Mouse (Mus musculus) urinary bladder, postnatal 36 days (tissue): Measurements from ENCODE around the gene Tshz2.

ENCODE experiments used
- DNase-seq, 2 experiments: peaks; one replicate each; pipeline ENCODE4 v3.0.0; 2022; ENCODE audit warnings: low spot score in 2 of 2, mixed read lengths in 1 of 2

Gene Tshz2

DNA sequence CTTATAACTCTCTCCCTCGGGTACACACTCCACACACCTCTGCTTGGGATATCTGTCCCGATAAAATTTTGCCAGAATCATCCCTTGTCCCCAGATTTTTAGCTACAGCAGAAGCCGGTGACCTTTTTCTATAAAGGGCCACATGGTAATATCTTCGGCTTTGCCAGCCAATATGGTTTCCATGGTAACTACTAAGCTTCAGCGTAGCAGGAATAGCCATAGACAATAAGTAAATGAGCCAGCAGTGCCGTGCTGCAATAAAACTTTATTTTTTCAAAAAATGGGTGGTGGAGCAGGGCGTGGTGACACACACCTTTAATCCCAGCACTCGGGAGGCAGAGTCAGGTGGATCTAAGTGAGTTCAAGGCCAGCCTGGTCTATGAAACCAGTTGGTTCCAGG, 370.9 kb downstream of the Tshz2 start:
- no peak for DNase-seq

DNA sequence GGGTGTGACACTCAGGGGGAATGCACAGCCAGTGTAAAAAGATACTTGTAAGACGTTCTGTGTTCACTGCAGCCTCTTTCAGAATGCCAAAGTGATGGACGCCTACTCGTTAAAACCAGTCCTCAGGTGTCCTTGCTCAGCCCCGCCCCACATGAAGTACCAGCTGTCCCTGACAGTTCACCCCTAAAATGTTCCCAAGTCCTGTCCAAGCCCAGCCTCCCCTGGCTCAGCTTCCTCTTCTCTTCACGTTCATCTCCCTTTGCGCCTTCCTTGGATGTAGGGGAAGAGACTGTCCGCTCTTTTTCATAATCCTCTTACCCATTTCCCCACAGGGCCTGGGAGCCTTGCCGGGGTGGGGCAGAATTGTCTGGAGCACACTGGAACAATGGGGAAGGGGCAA, 374.0 kb downstream of the Tshz2 start:
- peak in 1 of 2 experiments; percentile 46 for DNase-seq

DNA sequence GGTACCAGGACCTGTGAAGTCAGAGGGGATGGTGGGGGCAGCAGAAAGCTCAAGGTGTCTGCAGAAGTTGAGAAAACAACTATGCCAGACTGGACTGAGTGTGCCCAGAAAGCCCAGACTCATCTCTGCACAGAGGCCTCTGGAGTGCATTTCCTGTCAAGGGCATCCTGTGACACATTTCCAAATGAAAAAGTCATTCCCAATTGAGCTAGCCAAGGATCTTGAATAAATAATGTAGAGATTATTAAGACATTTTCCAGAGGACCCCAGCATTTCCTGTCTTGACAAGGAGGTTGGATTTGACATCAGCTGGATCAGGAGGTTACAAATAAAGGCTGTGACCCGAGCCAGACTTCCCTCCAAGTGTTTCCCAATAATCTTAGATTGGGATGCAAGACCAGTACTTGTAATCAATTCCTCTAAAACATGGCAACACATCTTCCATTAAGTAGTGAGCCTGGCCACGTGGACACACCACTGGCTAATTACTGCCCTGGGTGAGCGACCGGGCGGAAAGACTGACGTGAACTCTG, 374.7 kb downstream of the Tshz2 start:
- no peak for DNase-seq

DNA sequence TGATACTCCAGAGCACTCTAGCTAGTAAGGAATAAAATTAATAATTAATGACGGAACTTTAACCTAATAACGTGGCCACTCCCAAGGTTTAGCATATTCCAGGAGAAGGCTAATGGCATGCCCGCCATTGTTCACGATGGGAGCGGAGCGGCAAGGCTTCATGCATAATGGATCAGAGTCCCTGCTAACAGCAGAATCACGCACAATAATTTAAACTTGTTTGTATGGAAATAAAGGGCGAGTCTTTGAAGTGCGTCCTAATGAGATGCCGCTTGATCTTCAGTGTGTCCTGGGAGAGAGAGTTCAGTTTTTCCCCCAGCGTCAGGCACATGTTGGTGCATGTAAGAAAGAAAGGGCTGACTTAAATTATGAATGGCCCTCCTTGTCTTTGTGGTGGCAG, 376.9 kb downstream of the Tshz2 start:
- no peak for DNase-seq

DNA sequence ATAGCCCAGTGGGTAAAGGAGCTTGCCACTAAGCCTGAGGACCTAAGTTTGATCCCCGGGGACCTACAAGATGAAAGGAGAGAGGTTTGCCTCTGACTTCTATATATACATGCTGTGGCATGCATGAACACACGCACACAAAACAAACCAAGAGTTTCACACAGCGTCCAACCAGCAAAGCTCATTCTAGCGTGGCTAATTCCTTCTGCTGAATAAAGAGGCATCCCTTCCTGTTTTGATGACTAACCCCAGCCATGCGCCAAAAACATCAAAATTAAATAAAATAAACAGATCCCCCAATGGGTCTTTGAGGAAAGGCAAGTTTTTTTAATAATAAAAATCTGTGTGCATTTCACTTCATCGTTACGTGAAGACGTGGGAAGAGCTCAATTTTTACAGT, 379.0 kb downstream of the Tshz2 start:
- no peak for DNase-seq

DNA sequence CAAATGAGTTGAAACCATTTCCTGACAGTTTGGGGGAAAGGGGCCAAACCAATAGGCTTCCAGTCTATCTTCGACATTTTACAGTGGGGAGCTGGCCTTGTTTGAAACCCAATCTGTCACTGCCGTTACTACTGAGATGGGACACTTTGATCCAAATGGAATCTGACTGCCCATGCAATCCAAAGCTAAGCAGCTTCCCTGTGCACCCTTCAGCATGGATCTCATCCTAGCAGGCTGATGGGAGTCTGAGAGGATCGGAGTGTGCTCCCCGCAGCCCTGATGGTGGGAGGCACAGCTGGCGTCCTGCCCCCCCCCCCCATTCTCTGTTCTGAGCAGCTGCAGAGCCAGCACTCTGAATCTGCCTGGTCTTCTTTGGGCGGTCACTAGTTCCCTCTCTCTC, 384.5 kb downstream of the Tshz2 start:
- no peak for DNase-seq

GRCm38 (mm10) chr2:170017926-170018325, 385.1 kb downstream of the Tshz2 start:
- DNase-seq: no peak

- DNase-seq: no peak
Measured at GRCm38 (mm10) chr2:170022953-170023352, 390.1 kb downstream of the Tshz2 start.

GRCm38 (mm10) chr2:170023741-170024140, 390.9 kb downstream of the Tshz2 start:
- no peak for DNase-seq

DNA sequence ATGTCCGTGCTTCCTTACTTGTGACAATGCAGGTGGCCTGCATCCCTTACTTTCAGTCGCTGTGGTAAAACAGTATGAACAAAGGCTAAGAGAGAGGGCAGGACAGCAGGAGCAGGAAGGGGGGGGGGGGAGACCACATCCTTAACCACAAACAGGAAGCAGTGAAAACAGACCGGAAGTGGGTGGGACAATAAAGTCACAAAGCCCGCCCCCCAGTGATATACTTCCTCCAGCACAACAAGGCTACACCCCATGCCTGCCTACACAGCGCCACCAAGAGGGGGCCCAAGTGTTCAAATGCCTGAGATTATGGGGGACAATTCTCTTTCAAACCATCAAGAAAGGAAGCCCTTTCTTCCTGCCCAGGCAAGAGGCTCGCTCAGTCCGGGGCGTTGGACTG, 392.1 kb downstream of the Tshz2 start:
- no peak for DNase-seq

GRCm38 (mm10) chr2:170025896-170026295, 393.1 kb downstream of the Tshz2 start:
- DNase-seq: no peak

DNA sequence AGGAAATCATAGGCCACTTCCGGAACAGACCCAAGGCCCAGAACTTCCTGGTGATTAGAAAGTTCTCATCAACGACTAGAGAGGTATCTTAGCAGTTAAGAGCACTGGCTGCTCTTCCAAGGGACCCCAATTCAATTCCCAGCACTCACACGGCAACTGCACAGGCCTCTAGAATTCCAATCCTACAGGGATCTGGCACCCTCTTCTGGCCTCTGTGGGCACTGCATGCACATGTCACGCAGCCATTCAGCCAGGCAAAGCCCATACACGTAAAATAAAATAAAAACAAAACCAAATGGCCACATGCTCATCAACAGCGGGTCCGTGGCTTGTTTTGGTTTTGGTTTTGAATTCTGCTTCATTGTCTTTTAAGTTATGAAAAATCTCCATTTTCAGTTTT, 395.0 kb downstream of the Tshz2 start:
- DNase-seq: no peak

DNA sequence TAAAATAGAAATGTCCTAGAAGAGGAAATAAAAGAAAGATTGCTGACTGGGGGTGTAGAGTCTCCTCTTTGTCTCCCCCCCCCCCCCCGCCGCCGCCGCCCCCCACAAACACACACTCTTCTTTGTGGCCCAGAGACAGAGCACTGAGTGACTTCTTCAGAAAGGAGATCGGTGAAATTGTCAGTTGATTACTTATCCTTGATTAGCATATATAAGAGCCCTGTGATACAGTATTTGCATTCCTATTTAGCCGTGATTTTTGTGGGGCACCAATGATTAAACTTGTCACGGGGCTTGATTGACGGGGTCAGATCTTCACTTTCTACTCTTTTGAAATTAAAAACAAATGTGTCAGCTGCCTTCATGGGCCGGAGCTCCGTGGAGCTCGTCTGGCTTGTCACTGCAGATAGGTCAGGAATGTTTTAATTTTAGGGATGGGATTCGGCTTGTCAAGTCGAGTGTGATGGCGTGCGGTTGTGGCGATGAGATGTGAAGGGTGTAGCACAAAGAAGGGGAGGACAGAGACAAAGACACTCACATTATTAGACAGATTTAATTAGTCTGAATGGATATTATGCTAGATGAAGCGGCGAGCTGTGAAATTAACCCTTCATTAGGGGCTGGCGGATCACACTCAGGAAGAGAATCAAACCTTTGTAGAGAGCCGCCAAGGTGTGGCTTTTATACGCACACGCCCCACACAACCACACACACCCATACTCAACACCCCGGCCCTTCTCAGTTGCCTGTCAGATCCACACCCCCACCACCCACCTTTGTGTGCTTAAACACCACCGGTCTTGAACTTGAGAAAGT, 395.9 kb downstream of the Tshz2 start:
- DNase-seq: no peak

GRCm38 (mm10) chr2:170029304-170029856, 396.6 kb downstream of the Tshz2 start:
- DNase-seq: no peak

GRCm38 (mm10) chr2:170031226-170031625, 398.4 kb downstream of the Tshz2 start:
- DNase-seq: no peak

- no peak for DNase-seq
Measured at GRCm38 (mm10) chr2:170031872-170032271, 399.1 kb downstream of the Tshz2 start.

DNA sequence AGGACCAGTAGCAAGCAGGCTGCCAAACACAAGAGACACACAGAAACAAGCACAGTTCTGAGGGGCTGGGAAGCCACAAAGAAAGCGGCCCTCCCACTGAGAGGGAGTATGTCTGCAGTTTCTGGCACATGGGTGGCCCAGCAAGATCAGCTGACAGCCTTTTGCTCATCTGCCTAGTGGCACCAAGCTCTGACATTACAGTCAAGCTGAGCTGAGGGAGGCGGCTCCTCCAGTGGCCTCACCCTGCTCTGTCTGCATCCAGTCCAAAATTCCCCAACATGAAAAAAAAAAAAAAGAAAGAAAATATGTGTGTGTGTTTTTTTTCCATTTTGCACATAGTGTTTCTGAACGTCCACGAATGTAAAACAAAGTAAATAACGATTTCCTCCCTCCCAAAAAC, 400.4 kb downstream of the Tshz2 start:
- no peak for DNase-seq

DNA sequence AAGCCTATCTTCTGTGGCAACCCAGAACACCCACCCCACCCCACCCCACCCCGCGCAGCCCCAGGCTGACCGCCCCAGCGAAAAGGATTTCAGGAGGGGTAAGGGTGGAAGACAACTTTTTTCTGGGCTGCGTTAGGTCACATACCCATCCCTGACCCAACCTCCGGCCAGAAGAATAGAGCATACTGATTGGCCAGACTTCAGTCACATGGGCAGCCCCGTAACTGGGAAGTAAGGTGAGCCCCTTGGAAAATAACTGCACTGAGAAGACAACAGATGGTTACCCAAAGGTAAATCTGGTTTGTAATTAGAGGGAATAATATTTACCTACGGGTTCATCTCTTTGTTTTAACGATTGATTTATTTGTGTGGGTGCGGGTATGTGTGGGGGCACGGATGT, 402.0 kb downstream of the Tshz2 start:
- DNase-seq: no peak

- DNase-seq: no peak
Measured at GRCm38 (mm10) chr2:170036791-170037241, 404.0 kb downstream of the Tshz2 start.

DNA sequence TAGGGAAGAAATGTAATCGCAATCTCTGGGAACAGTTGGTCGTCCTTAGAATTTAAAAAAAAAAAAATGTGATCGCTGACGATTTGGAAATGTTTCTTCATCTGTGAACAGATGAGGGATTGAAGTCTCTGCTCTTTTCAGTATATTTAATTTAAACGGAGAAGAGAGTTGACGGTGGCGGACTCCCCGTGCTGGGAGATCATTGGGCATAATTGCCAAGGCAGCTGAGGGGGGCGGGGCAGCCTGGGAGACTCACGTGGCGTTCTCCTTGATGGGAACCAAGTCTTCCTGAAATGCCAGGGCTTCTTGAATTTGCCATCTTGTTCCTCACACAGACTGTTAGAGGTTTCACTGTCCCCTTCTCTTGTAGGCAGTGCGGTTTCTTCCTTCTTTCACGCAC, 404.5 kb downstream of the Tshz2 start:
- no peak for DNase-seq

GRCm38 (mm10) chr2:170039772-170040171, 407.0 kb downstream of the Tshz2 start:
- no peak for DNase-seq

- peak in 1 of 2 experiments; percentile 64 for DNase-seq
Measured at GRCm38 (mm10) chr2:170041101-170041500, 408.3 kb downstream of the Tshz2 start.
